Mouse (Mus musculus): ENCODE measurements around the gene Ttc7. TPM values are rescaled to one million over a fixed set of nuclear protein-coding genes. Genes with fewer than 3 reads are reported as not detected.
A peak's percentile ranks its signal among the peaks of the same experiment; 100 is the strongest.

Gene Ttc7
- polyA plus RNA-seq, 1 experiment from 2014 or later: 61.6 TPM

- Histone ChIP-seq H3K36me3 (ENCODE audit: inconsistent target) (peaks cover 55% of the 10 kb centered on the region; the same call in 1 of the 2 replicates), H3K4me3 (ENCODE audit: inconsistent target) (no peak overlapping the region), H3K79me2 (ENCODE audit: inconsistent target) (peaks cover 38% of the 10 kb centered on the region; the same call in 1 of the 2 replicates), H3K27ac (no peak overlapping the region)
- 65% methylated on average over 15 of the region's 18 CpGs for WGBS (ENCODE audit: missing documents)
These were observed 30.5 kb downstream of the Ttc7 start for GRCm38 (mm10) chr17:87312924-87313870.

- 89% methylated on average over 8 of the region's 8 CpGs for WGBS (ENCODE audit: missing documents)
- H3K27ac ChIP-seq: no peak overlapping the region
These were observed 31.4 kb downstream of the Ttc7 start for GRCm38 (mm10) chr17:87314121-87314520.

GRCm38 (mm10) chr17:87314530-87314946 lies 31.9 kb downstream of the Ttc7 start:
- Histone ChIP-seq H3K4me3 (ENCODE audit: inconsistent target) (no peak overlapping the region), H3K79me2 (ENCODE audit: inconsistent target) (peaks cover 35% of the 10 kb centered on the region; the same call in 1 of the 2 replicates), H3K27ac (no peak overlapping the region), H3K36me3 (ENCODE audit: inconsistent target) (peaks cover 42% of the 10 kb centered on the region; the same call in 1 of the 2 replicates)
- 57% methylated on average over 5 of the region's 5 CpGs for WGBS (ENCODE audit: missing documents)

More at GRCm38 (mm10) chr17:87314121-87314520, 31.4 kb downstream of the Ttc7 start:
- Histone ChIP-seq H3K4me3 (ENCODE audit: inconsistent target) (no peak overlapping the region), H3K79me2 (ENCODE audit: inconsistent target) (peaks cover 35% of the 10 kb centered on the region; the same call in 1 of the 2 replicates), H3K36me3 (ENCODE audit: inconsistent target) (peaks cover 46% of the 10 kb centered on the region; the same call in 1 of the 2 replicates)

- peaks cover 41% of the 10 kb centered on the region for H3K36me3 ChIP-seq (ENCODE audit: inconsistent target)
These were observed 32.4 kb downstream of the Ttc7 start for GRCm38 (mm10) chr17:87315021-87315531.

GRCm38 (mm10) chr17:87315891-87316763 lies 33.4 kb downstream of the Ttc7 start:
- no peak overlapping the region for H3K27ac ChIP-seq
- peaks cover 44% of the 10 kb centered on the region for H3K36me3 ChIP-seq (ENCODE audit: inconsistent target)
- H3K79me2 ChIP-seq (ENCODE audit: inconsistent target): peaks cover 35% of the 10 kb centered on the region; the same call in 1 of the 2 replicates
- H3K4me3 ChIP-seq (ENCODE audit: inconsistent target): no peak overlapping the region
- WGBS (ENCODE audit: missing documents): 67% methylated on average over 20 of the region's 23 CpGs

More at GRCm38 (mm10) chr17:87315021-87315531, 32.4 kb downstream of the Ttc7 start:
- 12% methylated on average over 9 of the region's 9 CpGs for WGBS (ENCODE audit: missing documents)
- H3K79me2 ChIP-seq (ENCODE audit: inconsistent target): peaks cover 35% of the 10 kb centered on the region; the same call in 1 of the 2 replicates
- H3K27ac ChIP-seq: no peak overlapping the region
- no peak overlapping the region for H3K4me3 ChIP-seq (ENCODE audit: inconsistent target)

- Histone ChIP-seq H3K4me3 (ENCODE audit: inconsistent target) (no peak overlapping the region), H3K36me3 (ENCODE audit: inconsistent target) (peaks cover 45% of the 10 kb centered on the region), H3K79me2 (ENCODE audit: inconsistent target) (peaks cover 35% of the 10 kb centered on the region; the same call in 1 of the 2 replicates), H3K27ac (no peak overlapping the region)
- WGBS (ENCODE audit: missing documents): 85% methylated on average over 6 of the region's 6 CpGs
These were observed 34.6 kb downstream of the Ttc7 start for GRCm38 (mm10) chr17:87317271-87317670.

GRCm38 (mm10) chr17:87317947-87318346 lies 35.3 kb downstream of the Ttc7 start:
- no peak overlapping the region for H3K4me3 ChIP-seq (ENCODE audit: inconsistent target)
- H3K36me3 ChIP-seq (ENCODE audit: inconsistent target): peaks cover 50% of the 10 kb centered on the region
- peaks cover 35% of the 10 kb centered on the region; the same call in 1 of the 2 replicates for H3K79me2 ChIP-seq (ENCODE audit: inconsistent target)
- no peak overlapping the region for H3K27ac ChIP-seq
- 96% methylated on average over 8 of the region's 9 CpGs for WGBS (ENCODE audit: missing documents)

- WGBS (ENCODE audit: missing documents): no CpG with 5 or more reads among the region's 1 CpGs
- peaks cover 60% of the 10 kb centered on the region for H3K36me3 ChIP-seq (ENCODE audit: inconsistent target)
These were observed 39.0 kb downstream of the Ttc7 start for GRCm38 (mm10) chr17:87321673-87322072.

GRCm38 (mm10) chr17:87323215-87323614 lies 40.5 kb downstream of the Ttc7 start:
- H3K36me3 ChIP-seq (ENCODE audit: inconsistent target): peaks cover 47% of the 10 kb centered on the region

More at GRCm38 (mm10) chr17:87321673-87322072, 39.0 kb downstream of the Ttc7 start:
- no peak overlapping the region for H3K27ac ChIP-seq
- H3K79me2 ChIP-seq (ENCODE audit: inconsistent target): peaks cover 18% of the 10 kb centered on the region; the same call in 1 of the 2 replicates
- H3K4me3 ChIP-seq (ENCODE audit: inconsistent target): no peak overlapping the region

GRCm38 (mm10) chr17:87325501-87325900 lies 42.8 kb downstream of the Ttc7 start:
- no peak overlapping the region for H3K27ac ChIP-seq
- H3K4me3 ChIP-seq (ENCODE audit: inconsistent target): no peak overlapping the region
- WGBS (ENCODE audit: missing documents): 57% methylated on average over 11 of the region's 15 CpGs
- H3K79me2 ChIP-seq (ENCODE audit: inconsistent target): no peaks in the 10 kb centered on the region; the same call in 1 of the 2 replicates
- H3K36me3 ChIP-seq (ENCODE audit: inconsistent target): peaks cover 38% of the 10 kb centered on the region

More at GRCm38 (mm10) chr17:87323215-87323614, 40.5 kb downstream of the Ttc7 start:
- Histone ChIP-seq H3K79me2 (ENCODE audit: inconsistent target) (peaks cover 2% of the 10 kb centered on the region; the same call in 1 of the 2 replicates), H3K4me3 (ENCODE audit: inconsistent target) (no peak overlapping the region), H3K27ac (no peak overlapping the region)
- WGBS (ENCODE audit: missing documents): 86% methylated on average over 9 of the region's 9 CpGs

- Histone ChIP-seq H3K79me2 (ENCODE audit: inconsistent target) (no peaks in the 10 kb centered on the region; the same call in 1 of the 2 replicates), H3K36me3 (ENCODE audit: inconsistent target) (peaks cover 23% of the 10 kb centered on the region), H3K4me3 (ENCODE audit: inconsistent target) (no peak overlapping the region), H3K27ac (peak overlapping the region; percentile 17)
- 11% methylated on average over 6 of the region's 6 CpGs for WGBS (ENCODE audit: missing documents)
These were observed 44.3 kb downstream of the Ttc7 start for GRCm38 (mm10) chr17:87326987-87327386.

GRCm38 (mm10) chr17:87327645-87328044 lies 45.0 kb downstream of the Ttc7 start:
- no peaks in the 10 kb centered on the region; the same call in 1 of the 2 replicates for H3K79me2 ChIP-seq (ENCODE audit: inconsistent target)
- no peak overlapping the region for H3K27ac ChIP-seq
- no peak overlapping the region for H3K4me3 ChIP-seq (ENCODE audit: inconsistent target)
- 83% methylated on average over 8 of the region's 8 CpGs for WGBS (ENCODE audit: missing documents)
- peaks cover 18% of the 10 kb centered on the region for H3K36me3 ChIP-seq (ENCODE audit: inconsistent target)

- peaks cover 18% of the 10 kb centered on the region for H3K36me3 ChIP-seq (ENCODE audit: inconsistent target)
- WGBS (ENCODE audit: missing documents): 87% methylated on average over 8 of the region's 9 CpGs
- H3K4me3 ChIP-seq (ENCODE audit: inconsistent target): no peak overlapping the region
- no peaks in the 10 kb centered on the region; the same call in 1 of the 2 replicates for H3K79me2 ChIP-seq (ENCODE audit: inconsistent target)
- H3K27ac ChIP-seq: no peak overlapping the region
These were observed 45.6 kb downstream of the Ttc7 start for GRCm38 (mm10) chr17:87328177-87328768.
